Mouse (Mus musculus) lung, adult 2 months (tissue): ENCODE measurements at regions not wholly inside any gene's neighbourhood (a gene's known extent, or its start where the extent isn't known, plus 50 kb on each side); places are given as distances from the start of the nearest gene placed in this dataset.

Experiments used
- DNase-seq: peaks from one replicate; pipeline ENCODE4 v3.0.0; 2022
- H3K4me1 ChIP-seq: fragments of 200-500 bp; 2 replicates; pipeline ENCODE4 v1.6.1; 2011; ENCODE audit warnings: low read length; ENCODE audit not compliant: control insufficient read depth, insufficient read depth
- H3K4me3 ChIP-seq: fragments of 200-500 bp; replicated peaks from 2 replicates; pipeline ENCODE3; 2011; ENCODE audit warnings: low read depth, mild to moderate bottlenecking, control low read depth, low read length; ENCODE audit errors: extremely low read depth
- CTCF ChIP-seq: fragments of 200-500 bp; IDR thresholded peaks from 2 replicates; pipeline ENCODE4 v1.5.1; 2011; ENCODE audit warnings: mild to moderate bottlenecking, low read length, control low read depth; ENCODE audit not compliant: insufficient read depth
- POLR2A ChIP-seq: fragments of 200-500 bp; IDR thresholded peaks from 2 replicates; pipeline ENCODE4 v1.6.1; 2011; ENCODE audit warnings: low read depth, mild to moderate bottlenecking, control low read depth, low read length, borderline replicate concordance; ENCODE audit errors: extremely low read depth
- WGBS: fragments of 180-500 bp; shearing (Covaris S2); methylation state at CpG from one replicate; pipeline ENCODE4 v1.1.7; 2018; 5-methylcytosine and 5-hydroxymethylcytosine counted together

DNA sequence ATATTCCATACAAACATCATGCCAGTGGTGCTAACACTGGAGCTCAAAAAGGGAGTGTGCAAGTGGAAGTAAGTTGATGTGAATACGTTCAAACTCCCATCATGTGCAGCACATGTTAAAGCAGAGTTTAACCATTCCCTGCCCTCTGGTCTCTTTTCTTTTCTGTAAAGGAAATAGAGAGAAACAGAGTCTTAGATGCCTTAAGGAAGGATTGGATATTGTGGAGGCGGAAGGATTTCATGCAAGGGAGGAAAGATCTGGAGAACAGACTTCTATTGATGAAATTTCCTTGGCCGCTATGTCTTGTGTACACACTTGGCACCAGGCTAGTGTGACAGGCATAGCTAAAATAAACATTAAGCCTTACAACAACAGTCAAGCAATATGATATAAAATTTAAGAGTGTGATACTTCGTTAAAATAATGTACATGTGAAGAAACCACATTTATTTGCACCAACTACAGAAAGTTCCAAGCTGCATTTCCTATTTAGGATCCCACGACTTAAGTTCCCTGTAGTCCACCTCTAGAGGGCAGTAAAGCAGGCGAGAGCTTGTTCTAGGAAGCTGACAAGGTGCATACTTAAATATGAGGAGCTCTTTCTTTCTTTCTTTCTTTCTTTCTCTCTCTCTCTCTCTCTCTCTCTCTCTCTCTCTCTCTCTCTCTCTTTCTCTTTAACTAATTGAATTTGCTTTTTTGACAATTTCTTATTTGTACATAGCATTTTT is 246.8 kb upstream of the Mms22l start:
- H3K4me1 ChIP-seq = no peaks in the 10 kb centered on the region
- no peak for DNase-seq
- 34% methylated on average over 6 of the region's 6 CpGs for WGBS
- TF ChIP-seq POLR2A (no peak), CTCF (no peak)
- H3K4me3 ChIP-seq = no peak overlapping the region

DNA sequence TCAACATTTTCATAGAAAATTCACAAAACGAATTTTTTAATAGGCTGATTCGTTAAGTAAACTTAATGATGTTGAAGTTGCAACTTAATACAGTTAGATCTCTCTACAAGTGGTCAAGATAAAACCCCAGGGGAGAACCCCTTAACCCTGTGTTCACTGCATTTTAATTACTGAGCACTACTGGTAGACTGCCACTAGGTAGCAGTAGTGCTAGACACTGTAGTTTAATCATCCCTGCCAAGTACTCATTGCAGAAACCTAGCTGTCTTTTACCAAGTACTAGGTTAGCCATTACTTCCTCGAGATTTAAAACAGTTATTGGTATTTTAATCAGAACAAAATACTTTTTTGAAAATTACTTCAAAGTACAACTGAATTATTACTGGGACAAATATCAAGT is 218.1 kb upstream of the Mms22l start:
- H3K4me1 ChIP-seq = no peaks in the 10 kb centered on the region
- H3K4me3 ChIP-seq = no peak overlapping the region
- no peak for DNase-seq
- WGBS = 41% methylated on average over 3 of the region's 3 CpGs
- TF ChIP-seq CTCF (no peak), POLR2A (no peak)
